Mouse (Mus musculus) thymus, adult 2 months (tissue): ENCODE measurements around the gene Gabrg3.

Source experiments
- CTCF ChIP-seq: fragments of 200-500 bp; IDR thresholded peaks from 2 replicates; pipeline ENCODE4 v1.5.1; 2012; ENCODE audit warnings: mild to moderate bottlenecking, control low read depth, low read length, moderate library complexity, borderline replicate concordance; ENCODE audit not compliant: control insufficient read depth, poor library complexity, insufficient read depth; ENCODE audit errors: extremely low read depth
- POLR2A ChIP-seq: fragments of 200-500 bp; IDR thresholded peaks from 2 replicates; pipeline ENCODE4 v1.6.1; 2012; ENCODE audit warnings: mild to moderate bottlenecking, low read length, control low read depth, moderate library complexity; ENCODE audit not compliant: control insufficient read depth, poor library complexity, insufficient read depth; ENCODE audit errors: extremely low read depth

- TF ChIP-seq CTCF, result no peak
- no peak for TF ChIP-seq POLR2A
These were observed at the start of gene Gabrg3 for GRCm38 (mm10) chr7:57386517-57387340.
